Mouse (Mus musculus) ES-E14 (cell line): ENCODE measurements at regions not wholly inside any gene's neighbourhood (a gene's known extent, or its start where the extent isn't known, plus 50 kb on each side); places are given as distances from the start of the nearest gene placed in this dataset.

Experiments
- DNase-seq: peaks from one replicate; pipeline ENCODE4 v3.0.0-alpha.2; 2013; ENCODE audit warnings: low read depth, low spot score
- H3K27ac ChIP-seq: 2 replicates; pipeline ENCODE4 v1.5.1; 2012; ENCODE audit warnings: low read depth, mild to moderate bottlenecking, low read length, moderate library complexity, mixed read lengths; ENCODE audit not compliant: poor library complexity, insufficient read depth, severe bottlenecking
- H3K36me3 ChIP-seq: 2 replicates; pipeline ENCODE4 v1.6.1; 2012; ENCODE audit warnings: mild to moderate bottlenecking, low read length, moderate library complexity, mixed read lengths; ENCODE audit not compliant: control insufficient read depth, poor library complexity, insufficient read depth, severe bottlenecking
- H3K4me1 ChIP-seq, 2 experiments: fragments of 150-350 bp in 1 of 2; sonication (generic) in 1 of 2; 2 replicates each; pipeline ENCODE4 v1.6.1; 2012; ENCODE audit warnings: low read length in 2 of 2, mild to moderate bottlenecking in 1 of 2, mixed read lengths in 1 of 2; ENCODE audit not compliant: control insufficient read depth in 2 of 2, insufficient read depth in 2 of 2, poor library complexity in 1 of 2
- H3K4me3 ChIP-seq, 2 experiments: fragments of 150-350 bp in 1 of 2; sonication (generic) in 1 of 2; 2 replicates each; pipeline ENCODE4 v1.5.1; 2012; ENCODE audit warnings: low read length in 2 of 2, low read depth in 1 of 2, mild to moderate bottlenecking in 1 of 2, mixed read lengths in 1 of 2; ENCODE audit not compliant: insufficient read depth in 1 of 2, poor library complexity in 1 of 2, severe bottlenecking in 1 of 2
- H3K9ac ChIP-seq: 2 replicates; pipeline ENCODE4 v1.6.1; 2012; ENCODE audit warnings: low read depth, mild to moderate bottlenecking, low read length, mixed read lengths; ENCODE audit not compliant: poor library complexity, insufficient read depth, severe bottlenecking
- H3K9me3 ChIP-seq: fragments of 150-350 bp; sonication (generic); 2 replicates; pipeline ENCODE4 v1.6.1; 2012; ENCODE audit warnings: low read depth, mild to moderate bottlenecking, low read length; ENCODE audit not compliant: control insufficient read depth, insufficient read depth
- CHD2 ChIP-seq: IDR thresholded peaks from 2 replicates; pipeline ENCODE4 v1.6.1; 2014; ENCODE audit warnings: mild to moderate bottlenecking, low read depth, low read length, inconsistent platforms
- HCFC1 ChIP-seq: IDR thresholded peaks from 2 replicates; pipeline ENCODE4 v1.6.1; 2012; ENCODE audit warnings: low read length, inconsistent platforms, borderline replicate concordance; ENCODE audit not compliant: insufficient read depth
- MAFK ChIP-seq: IDR thresholded peaks from 2 replicates; pipeline ENCODE4 v1.6.1; 2014; ENCODE audit warnings: mild to moderate bottlenecking, low read depth, low read length, inconsistent platforms; ENCODE audit not compliant: insufficient read depth
- ZC3H11A ChIP-seq: IDR thresholded peaks from 2 replicates; pipeline ENCODE4 v1.6.1; 2012; ENCODE audit warnings: low read depth, mild to moderate bottlenecking, inconsistent platforms, low read length, borderline replicate concordance
- ZNF384 ChIP-seq: IDR thresholded peaks from 2 replicates; pipeline ENCODE4 v1.6.1; 2012; ENCODE audit warnings: low read depth, low read length, inconsistent platforms
- in situ Hi-C, 2 experiments: fragments of 600-800 bp; cut with MboI; formaldehyde crosslinking; loops; one replicate each; pipeline ENCODE4 v1.15.1; 2025; ENCODE audit warnings: low sequenced_read_pairs in 2 of 2, inconsistent platforms in 1 of 2; ENCODE audit not compliant: unreplicated experiment in 2 of 2

- no peaks in the 10 kb centered on the region for H3K4me1 ChIP-seq
- in situ Hi-C loops, result no loop called here
- TF ChIP-seq HCFC1, result no peak
- TF ChIP-seq MAFK, result no peak
- no peak for TF ChIP-seq ZNF384
- no peak for TF ChIP-seq ZC3H11A
- TF ChIP-seq CHD2, result no peak
- no peak overlapping the region for H3K27ac ChIP-seq
- H3K9ac ChIP-seq, result no peak overlapping the region
- H3K9me3 ChIP-seq, result no peaks in the 10 kb centered on the region
- H3K4me3 ChIP-seq, result no peak overlapping the region
- no peaks in the 10 kb centered on the region for H3K36me3 ChIP-seq
- no peak for DNase-seq
These were observed 106.5 kb downstream of the Rpl36a-ps1 start for GRCm38 (mm10) chr14:98887588-98887987.

DNA sequence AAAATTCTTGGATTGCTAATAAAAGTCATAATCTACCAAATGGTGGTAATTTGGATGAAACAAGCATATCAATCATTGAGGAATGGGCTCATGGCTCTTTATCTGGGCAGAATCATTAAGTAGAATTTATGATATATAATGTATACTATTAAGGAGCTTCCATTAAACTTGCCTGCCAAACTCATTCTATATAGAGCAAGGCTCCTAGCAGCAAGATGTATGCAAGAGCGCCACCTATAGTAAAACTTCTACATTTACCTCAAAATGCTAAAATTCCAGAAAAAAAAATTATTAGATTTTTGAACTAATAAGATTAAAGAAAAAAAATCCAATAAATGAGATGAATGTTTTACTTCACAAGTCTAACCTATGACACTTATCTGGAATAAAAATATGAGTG lies 107.1 kb downstream of the Rpl36a-ps1 start:
- in situ Hi-C loops, result no loop called here
- no peaks in the 10 kb centered on the region for H3K9me3 ChIP-seq
- TF ChIP-seq ZNF384, result no peak
- TF ChIP-seq ZC3H11A, result no peak
- TF ChIP-seq HCFC1, result no peak
- no peak for TF ChIP-seq MAFK
- TF ChIP-seq CHD2, result no peak
- no peak overlapping the region for H3K4me3 ChIP-seq
- no peaks in the 10 kb centered on the region for H3K36me3 ChIP-seq
- no peak for DNase-seq
- H3K4me1 ChIP-seq, result no peaks in the 10 kb centered on the region
- H3K9ac ChIP-seq, result no peak overlapping the region
- H3K27ac ChIP-seq, result no peak overlapping the region

- no peak for DNase-seq
- Histone ChIP-seq H3K9ac (no peak overlapping the region), H3K4me1 (no peaks in the 10 kb centered on the region), H3K27ac (no peak overlapping the region), H3K36me3 (no peaks in the 10 kb centered on the region), H3K9me3 (no peaks in the 10 kb centered on the region), H3K4me3 (no peak overlapping the region)
- in situ Hi-C loops, result no loop called here
- TF ChIP-seq MAFK (no peak), CHD2 (no peak), HCFC1 (no peak), ZC3H11A (no peak), ZNF384 (no peak)
These were observed 111.5 kb downstream of the Rpl36a-ps1 start for GRCm38 (mm10) chr14:98882586-98882985.

DNA sequence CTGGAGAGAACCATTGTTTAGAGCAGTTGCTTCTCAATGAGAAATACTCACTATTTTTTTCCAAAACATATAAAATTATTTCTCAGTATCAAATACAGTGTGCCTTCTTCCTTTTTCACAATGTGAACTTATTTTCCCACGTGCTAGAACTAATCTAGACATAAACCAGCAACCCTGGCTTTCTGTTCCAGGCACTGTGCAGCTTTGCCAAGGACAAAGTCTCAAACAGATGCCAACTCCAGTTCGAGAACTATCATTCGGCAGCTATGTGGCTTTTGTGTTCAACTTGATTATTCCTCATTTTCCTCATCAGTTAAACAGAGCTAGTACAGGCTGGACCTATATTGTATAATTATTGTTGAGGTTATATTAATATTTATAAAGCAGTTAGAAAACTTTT lies 116.2 kb downstream of the Rpl36a-ps1 start:
- Histone ChIP-seq H3K4me1 (no peaks in the 10 kb centered on the region), H3K9ac (no peak overlapping the region), H3K27ac (no peak overlapping the region), H3K36me3 (no peaks in the 10 kb centered on the region), H3K4me3 (no peak overlapping the region), H3K9me3 (no peaks in the 10 kb centered on the region)
- TF ChIP-seq ZNF384 (no peak), ZC3H11A (no peak), HCFC1 (no peak), CHD2 (no peak), MAFK (no peak)
- no peak for DNase-seq
- in situ Hi-C loops, result no loop called here

- Histone ChIP-seq H3K4me3 (no peak overlapping the region), H3K4me1 (no peaks in the 10 kb centered on the region), H3K27ac (no peak overlapping the region), H3K9me3 (no peaks in the 10 kb centered on the region), H3K36me3 (no peaks in the 10 kb centered on the region), H3K9ac (no peak overlapping the region)
- no peak for DNase-seq
- in situ Hi-C loops, result no loop called here
- TF ChIP-seq ZNF384 (no peak), HCFC1 (no peak), MAFK (no peak), CHD2 (no peak), ZC3H11A (no peak)
These were observed 120.7 kb downstream of the Rpl36a-ps1 start for GRCm38 (mm10) chr14:98873446-98873845.
